Mouse (Mus musculus) thymus, postnatal 0 days (tissue): ENCODE results near the gene Ewsr1. TPM values are rescaled to one million over a fixed set of nuclear protein-coding genes. Genes with fewer than 3 reads are reported as not detected.

ENCODE experiments used
- microRNA-seq: library from miRNA; unstranded; fragments of <30 nt; microRNA quantifications from one replicate; pipeline ENCODE4, GENCODE M21; 2016; ENCODE audit warnings: borderline number of aligned reads
- polyA plus RNA-seq: library from polyadenylated mRNA; unstranded; fragments of >200 nt; fragmentation: Nextera tagmentation; extraction: Ambion mirVana; gene quantifications from 2 replicates; pipeline ENCODE4 v1.2.1, GENCODE M21; 2015

Ewsr1 gene
- polyA plus RNA-seq, 1 experiment from 2014 or later: 565 TPM

Small RNA genes lying within 50 kb of the gene (microRNA-seq; reads per million reads assigned to microRNA genes)
- not detected for gene Gm47296

Other genes with a start within 250 kb of the Ewsr1 start
- gene Nf2, start 249.7 kb downstream of the Ewsr1 start, polyA plus RNA-seq: 25.5 and 28.3 TPM in 2 replicates
- 46.8 and 50.8 TPM in 2 replicates for gene Nipsnap1, start 225.3 kb downstream of the Ewsr1 start, polyA plus RNA-seq
- gene Thoc5, start 203.9 kb downstream of the Ewsr1 start, polyA plus RNA-seq: 35.4 and 37.7 TPM in 2 replicates
- 3.1 and 3.9 TPM in 2 replicates for gene Nefh, start 151.2 kb downstream of the Ewsr1 start, polyA plus RNA-seq
- 56.7 and 59.0 TPM in 2 replicates for gene Ap1b1, start 112.4 kb downstream of the Ewsr1 start, polyA plus RNA-seq
- gene Rasl10a, start 41.1 kb downstream of the Ewsr1 start, polyA plus RNA-seq: 4.2 and 5.9 TPM in 2 replicates
- 12.0 and 12.2 TPM in 2 replicates for gene Gas2l1, start 33.9 kb downstream of the Ewsr1 start, polyA plus RNA-seq
- gene Rhbdd3, start 340 bp downstream of the Ewsr1 start, polyA plus RNA-seq: 17.9 and 19.8 TPM in 2 replicates
- 46.1 and 51.0 TPM in 2 replicates for gene Emid1, start 53.0 kb upstream of the Ewsr1 start, polyA plus RNA-seq
- 42.9 and 54.9 TPM in 2 replicates for gene Kremen1, start 162.3 kb upstream of the Ewsr1 start, polyA plus RNA-seq